Mouse (Mus musculus) layer of hippocampus, adult 18-20 months (tissue): ENCODE results near the gene Stpg3. TPM values are rescaled to one million over a fixed set of nuclear protein-coding genes. Genes with fewer than 3 reads are reported as not detected.
A peak's percentile ranks its signal among the peaks of the same experiment; 100 is the strongest.

ENCODE experiments used
- DNase-seq, 2 experiments: peaks; one replicate each; pipeline ENCODE4 v3.0.0; 2022; ENCODE audit warnings: low spot score in 2 of 2
- total RNA-seq, 2 experiments: library from RNA; stranded (reverse); gene quantifications; 2 replicates each; pipeline ENCODE4 v1.2.3; 2021

Stpg3 gene
- total RNA-seq, 2 experiments from 2014 or later, result 0.18 to 0.25 TPM

DNA sequence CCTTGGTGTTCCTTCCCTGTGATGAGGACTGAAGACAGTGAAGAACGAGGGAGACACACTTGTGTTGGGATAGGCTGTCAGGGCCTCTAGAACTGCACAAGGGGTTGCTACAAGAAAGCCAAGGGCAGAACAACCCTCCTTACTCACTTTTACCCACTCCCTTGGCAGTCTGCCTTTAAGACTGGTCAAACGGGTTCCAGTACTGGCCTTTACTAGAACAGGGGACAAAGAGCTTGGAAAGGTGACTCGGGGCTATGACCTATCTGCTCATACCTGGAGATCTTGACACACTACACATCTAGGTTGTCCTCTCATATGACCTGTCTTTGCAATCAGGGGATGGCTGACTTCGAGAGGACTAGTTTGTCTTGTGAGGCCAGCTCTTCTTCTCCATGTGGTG lies 23.1 kb upstream of the Stpg3 start:
- no peak for DNase-seq

DNA sequence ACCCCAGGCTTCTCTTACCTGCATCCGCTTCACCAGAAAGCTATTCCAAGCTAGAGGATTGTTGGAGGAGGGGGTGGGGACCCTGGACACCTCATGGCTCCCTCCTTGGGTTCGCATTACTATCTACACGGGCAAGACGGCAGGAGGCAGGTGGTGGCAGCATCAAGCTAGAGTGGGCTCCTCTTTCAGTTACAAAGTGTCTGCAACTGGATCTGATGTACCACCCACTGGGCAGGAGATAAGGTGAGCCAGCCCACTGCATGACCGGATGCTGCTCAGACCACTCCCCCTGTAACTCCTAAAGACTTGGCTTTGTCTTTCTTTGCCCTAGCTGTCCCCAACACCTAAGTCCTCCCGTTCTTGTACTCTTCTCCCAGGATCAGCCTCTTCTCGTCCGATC lies 22.2 kb upstream of the Stpg3 start, which contains the start of gene Rnf224:
TSS of gene Rnf224 (minus strand) at position 174 of the 400 bp plus-strand sequence.
- DNase-seq, result no peak

DNA sequence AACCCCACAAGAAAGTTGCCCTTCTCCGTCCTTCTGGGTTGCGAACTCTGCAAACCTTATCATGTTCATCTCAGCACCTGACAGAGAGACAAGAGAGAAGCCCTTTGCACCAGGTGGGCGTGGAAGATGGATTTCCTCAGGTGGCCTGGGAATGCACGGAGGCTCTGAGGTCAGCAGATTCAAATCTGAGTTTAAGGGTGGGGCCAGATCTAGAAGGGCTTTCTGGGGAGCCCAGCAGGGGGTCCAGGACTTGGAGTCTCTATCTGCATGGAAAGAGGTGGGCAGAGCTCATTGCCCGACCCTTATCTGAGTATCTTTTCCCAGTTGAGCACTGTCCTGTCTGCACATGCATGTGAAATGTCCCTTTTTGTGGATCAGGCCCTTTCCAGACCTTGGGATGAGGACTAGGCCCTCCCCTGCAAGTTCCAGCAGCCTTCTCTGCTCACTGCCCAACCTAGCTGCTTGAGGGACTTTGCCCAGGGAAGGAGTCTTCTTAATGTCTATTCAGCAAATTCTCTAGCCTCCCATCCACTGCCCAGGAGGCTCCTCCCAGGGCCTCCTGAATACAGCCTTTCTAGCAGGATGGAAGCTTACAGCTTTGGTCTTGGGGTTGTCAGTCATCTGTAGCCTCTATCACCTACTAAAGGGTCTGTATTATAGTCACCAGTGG lies 20.2 kb upstream of the Stpg3 start:
- no peak for DNase-seq

DNA sequence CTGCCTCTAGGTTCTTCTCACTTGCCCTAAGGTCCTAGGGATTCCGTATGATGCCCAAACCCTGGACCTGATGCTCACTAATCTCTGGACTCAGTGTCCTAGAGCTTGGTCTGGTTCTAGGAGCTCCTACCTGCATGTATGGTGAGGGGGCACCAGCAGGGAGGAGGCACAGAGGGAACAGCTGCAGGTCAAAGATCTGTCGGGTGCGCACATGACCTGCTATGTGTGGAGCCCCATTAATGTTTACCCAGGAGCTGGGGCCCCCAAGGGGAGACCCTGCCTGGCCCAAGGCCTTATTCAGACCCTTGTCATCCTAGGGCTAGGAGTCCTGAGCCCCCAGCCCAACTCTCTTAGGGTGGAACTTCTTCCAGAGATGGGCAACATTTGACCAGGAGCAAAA lies 19.6 kb upstream of the Stpg3 start, which contains the start of gene Slc34a3:
TSS of gene Slc34a3 (minus strand) at position 315 of the 400 bp plus-strand sequence.
- no peak for DNase-seq

DNA sequence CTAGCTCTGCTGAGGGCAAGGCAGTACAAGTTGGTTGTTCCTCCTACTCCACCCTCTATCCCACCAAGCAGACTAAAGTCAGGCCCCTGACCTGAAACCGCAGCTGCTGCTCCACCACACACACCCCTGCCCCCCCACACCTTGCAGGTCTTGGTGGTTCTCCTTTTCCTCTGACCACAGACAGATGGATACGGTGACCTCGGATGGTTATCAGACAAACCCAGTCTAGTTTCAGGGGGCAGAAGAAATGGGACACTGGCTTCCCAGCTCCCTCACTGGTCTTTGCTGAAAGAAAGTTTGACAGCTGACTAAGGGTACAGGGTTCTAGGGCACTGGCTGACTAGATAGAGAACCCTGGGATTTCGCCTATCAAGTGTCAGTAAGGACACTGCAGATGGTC lies 19.0 kb upstream of the Stpg3 start:
- DNase-seq, result no peak

DNA sequence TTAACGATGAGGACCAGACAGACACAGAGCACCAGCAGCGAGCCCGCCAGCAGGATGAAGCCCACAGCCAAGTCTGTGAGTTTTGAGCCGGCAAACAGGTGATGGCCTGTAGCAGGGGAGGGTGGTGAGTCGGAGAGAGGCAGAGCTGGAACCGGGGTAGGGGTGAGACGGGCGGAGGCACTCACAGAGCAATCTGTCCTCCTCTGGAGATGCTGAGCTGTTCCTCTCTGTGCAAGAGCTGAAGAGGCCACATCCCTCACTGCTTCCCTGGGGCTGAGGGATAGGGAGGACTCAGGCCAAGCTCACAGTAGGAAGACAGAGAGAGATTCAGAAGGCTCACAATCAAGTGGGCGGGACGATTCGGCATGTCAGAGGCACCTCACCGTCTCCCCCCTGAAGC lies 16.6 kb upstream of the Stpg3 start:
- DNase-seq, result no peak

DNA sequence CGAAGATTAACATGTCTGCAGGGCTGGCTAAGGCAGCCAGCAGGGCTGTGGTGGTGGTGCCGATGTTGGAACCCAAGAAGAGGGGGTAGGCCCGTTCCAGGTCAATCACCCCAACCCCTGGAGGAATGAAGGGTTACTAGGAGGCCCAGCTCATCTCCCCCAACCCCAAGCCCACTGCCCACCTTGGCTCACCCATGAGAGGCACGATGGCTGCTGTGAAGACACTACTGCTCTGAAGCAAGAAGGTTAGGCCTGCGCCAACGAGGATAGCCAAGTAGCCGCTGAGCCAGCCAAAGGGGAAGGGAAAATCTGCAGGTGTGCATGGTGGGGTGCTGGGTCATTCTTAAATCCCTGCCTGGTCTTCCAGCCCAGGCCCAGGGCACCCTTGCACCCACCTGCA lies 16.1 kb upstream of the Stpg3 start:
- DNase-seq, result no peak

DNA sequence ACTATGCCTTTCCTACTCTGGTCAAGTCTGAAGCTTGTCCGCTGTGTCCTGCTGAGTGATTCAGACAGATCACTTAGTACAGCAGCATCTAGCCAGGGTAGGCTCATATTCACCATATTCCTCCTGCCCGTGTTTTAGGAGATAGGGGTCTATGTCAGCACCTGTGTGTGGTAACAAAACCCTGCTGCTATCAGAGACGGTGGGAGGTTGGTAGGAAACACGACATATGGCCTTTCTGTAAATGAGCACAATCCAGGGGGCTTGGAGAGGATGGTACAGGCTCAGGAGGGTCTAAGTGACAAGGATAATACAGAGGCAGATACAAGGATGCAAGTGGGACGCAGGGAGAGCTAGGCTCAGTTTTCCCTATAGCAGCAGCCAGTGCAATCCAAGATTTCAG lies 15.1 kb upstream of the Stpg3 start:
- DNase-seq, result no peak

DNA sequence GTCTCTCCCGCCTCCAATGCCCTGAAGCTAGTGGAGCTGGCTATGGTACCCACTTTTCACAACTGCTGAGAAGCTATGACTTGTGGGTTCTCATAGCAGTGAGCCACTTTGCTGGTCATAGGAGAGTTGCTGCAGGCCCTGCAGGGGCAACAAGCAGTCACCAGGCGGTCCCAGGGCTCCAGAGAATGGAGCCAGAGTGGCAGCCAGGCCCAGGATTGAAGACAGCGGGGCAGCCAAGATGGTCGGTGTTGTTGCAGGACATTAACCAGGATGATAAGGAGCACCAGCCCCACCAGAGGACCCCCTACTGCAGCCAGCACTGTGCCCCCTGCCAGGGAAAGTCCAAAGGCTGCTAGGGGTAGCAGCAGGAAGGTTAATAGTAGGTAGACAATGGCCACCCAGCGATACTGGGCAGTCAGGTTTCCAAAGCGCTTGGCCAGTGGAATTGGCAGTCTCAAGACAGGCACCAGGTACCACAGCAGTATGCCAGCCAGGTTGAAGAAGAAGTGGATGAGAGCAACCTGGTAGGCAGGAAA lies 14.6 kb upstream of the Stpg3 start:
- DNase-seq, result no peak

DNA sequence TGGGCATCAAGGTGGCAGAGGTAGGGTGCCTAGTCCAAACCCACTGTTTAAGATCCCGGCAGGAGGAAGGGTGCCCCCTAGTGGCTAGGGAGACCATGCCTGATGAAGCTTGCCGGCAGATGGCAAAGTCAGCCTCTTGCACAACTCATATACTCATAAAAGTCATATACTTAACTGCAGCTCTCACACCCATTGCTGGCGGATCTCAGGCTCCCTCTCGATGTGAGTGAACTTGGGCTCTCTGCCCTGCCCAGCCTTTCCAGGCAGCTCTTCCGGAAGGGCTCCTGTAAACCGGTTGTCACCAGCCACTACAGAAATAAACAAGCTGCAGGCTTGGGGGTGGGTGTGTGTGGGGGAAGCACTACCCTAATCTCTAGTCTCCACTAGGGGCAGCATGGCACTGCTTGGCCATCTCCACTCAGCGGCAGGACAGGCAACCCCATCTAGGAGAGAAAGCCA lies 14.0 kb upstream of the Stpg3 start:
- peak; percentile 74 to 93 for DNase-seq

DNA sequence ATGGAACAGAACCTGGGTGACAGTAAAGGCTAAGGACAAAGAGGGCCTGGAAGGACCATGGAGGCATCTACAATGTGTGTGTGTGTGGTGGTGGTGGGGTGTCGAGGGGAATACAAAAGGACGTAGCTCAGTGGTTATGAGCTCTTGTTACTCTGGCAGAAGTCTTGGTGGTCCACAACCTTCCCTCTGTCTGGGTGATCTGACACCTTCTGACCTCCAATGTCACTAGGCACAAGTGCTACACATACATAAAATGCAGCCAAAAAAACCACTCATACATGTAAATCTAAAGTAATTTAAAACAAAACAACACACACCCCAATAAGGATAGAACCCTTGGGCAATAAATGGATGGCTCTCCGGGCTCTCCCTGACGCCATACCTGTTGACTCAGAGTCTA lies 13.0 kb upstream of the Stpg3 start:
- DNase-seq, result no peak

DNA sequence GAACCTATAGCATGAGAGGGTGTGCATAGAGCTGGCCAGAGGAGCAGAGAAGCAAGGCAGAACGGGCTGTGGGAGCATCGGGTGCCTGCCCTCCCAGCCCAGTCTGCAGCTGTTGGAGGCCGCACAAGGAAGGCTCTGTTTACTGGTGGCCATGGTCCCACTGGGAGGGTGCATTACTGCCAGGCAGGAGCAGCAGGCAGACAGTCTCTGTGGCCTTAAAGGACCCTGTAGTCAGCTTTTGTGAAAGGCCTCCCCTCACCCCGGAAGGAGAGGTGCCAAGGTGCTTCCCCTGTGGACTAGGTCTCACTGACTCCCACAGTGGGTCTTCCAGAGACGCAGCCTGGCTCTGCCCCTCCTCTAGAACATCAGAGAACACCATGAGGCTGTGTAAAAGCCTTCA lies 12.4 kb upstream of the Stpg3 start:
- peak in 1 of 2 experiments; percentile 54 for DNase-seq

DNA sequence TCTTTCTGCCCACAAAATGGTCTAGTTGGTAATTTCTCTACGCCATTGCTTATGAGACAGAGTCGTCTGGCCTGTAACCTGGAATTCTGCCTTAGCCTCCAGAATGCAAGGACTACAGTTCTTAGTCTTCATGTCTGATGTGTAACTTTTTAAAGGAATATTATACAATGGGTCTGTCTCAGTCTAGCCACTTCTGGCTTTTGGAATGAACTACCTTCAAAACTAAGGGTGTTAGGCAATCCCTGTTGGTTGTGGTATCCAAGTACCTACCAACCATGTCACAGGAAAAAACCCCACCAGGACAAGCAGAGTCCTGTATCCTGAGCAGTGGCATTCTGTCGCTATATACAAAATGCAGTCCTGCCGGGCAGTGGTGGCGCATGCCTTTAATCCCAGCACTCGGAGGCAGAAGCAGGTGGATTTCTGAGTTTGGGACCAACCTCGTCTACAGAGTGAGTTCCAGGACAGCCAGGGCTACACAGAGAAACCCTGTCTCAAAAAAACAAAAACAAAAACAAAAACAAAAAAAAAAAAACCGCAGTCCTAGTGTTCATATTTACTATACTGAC lies 11.5 kb upstream of the Stpg3 start:
- DNase-seq, result no peak

DNA sequence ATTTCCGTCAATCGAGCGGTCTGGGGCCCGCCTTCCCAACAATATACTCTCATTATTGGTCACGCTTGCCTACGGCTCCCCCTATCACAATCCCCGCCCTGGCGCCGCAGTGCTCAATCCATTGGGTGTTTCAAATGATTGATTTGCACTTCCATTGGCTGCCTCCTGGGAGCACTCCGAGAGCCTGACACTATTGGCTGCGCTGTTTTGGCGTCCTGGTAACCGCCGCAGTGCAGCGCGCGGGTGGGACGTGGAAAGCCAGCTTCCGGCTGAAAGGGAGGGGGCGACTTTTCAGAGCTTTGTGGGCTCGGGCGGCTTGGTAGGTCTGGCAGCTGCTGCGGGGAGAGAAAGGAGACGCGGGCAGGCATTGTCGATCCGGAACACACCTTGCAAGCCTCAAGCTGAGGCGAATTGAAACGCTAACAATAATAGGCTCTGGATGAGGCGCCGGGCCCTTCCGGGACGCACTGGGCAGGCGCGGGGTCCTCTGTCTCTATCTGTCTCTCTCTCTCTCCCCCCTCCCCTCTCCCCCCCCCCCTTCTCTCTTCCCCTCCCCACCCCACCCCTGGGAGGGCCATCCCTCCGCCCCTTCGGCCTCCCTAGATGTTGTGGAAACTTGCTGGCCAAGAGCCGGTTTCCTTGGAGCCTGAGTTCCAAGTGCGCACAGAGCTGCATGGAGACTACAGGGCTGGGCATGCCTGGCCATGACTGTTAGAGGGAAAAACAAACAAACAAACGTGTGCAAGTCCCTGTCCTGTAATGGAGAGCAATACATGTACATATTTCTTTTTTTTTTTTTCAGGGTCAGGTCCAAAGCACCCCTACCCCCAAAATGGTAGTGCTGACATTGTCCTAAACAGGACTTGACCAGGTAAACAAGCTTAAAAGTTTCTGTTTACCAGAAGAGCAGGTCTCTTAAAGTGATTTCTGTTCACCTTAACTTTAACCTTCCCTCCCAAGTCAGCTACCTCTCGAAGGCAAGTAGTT lies 10.6 kb upstream of the Stpg3 start:
- DNase-seq, result peak; percentile 100

DNA sequence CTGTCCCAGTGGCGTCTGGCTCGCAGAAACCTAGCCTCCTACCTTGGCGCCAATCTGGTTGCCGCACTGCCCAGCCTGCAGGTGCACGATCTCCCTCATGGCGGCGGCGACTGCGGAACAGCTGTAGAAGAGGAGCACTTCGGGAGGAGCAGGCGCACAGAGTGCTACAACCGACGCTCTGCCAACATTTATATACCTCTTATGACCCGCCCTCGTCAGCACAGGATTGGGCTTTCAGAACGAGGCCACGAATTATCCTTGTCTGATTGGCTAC lies 10.0 kb upstream of the Stpg3 start, which contains the start of gene Tubb4b:
TSS of gene Tubb4b (minus strand) at position 211 of the 274 bp plus-strand sequence.
- DNase-seq, result no peak

DNA sequence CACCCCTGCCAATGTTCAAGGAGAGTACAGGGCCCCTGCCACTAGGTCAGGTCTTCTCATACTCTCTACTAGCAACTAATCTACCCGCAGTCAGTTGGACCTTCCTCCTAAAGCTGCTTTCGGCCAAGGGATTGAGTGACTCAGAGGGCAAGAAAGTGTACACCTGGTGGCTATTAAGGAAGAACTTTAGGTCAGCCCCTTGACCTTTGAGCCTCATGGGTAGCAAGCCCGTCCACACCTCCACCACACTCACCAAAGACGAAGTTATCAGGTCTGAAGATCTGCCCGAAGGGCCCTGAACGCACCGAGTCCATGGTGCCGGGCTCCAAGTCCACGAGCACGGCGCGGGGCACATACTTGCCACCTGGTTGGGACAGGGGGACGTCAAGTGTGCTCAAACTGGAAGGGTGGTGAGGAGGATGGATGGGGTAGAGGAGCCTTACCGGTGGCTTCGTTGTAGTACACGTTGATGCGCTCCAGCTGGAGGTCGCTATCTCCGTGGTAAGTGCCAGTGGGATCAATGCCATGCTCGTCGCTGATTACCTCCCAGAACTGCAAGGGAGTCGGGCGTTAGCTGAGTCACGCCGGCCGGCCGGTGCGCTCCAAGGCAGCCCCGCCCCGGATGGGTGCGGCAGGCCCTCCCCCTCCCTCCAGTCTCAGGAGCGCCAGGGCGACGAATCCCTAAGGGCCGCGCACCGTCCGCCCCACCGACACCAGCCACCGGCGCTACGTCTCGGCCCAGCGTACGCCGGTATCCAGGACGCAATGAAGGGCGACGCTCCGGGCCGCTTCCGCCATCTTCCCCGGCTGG lies 9.4 kb upstream of the Stpg3 start:
- peak in 1 of 2 experiments; percentile 77 for DNase-seq

DNA sequence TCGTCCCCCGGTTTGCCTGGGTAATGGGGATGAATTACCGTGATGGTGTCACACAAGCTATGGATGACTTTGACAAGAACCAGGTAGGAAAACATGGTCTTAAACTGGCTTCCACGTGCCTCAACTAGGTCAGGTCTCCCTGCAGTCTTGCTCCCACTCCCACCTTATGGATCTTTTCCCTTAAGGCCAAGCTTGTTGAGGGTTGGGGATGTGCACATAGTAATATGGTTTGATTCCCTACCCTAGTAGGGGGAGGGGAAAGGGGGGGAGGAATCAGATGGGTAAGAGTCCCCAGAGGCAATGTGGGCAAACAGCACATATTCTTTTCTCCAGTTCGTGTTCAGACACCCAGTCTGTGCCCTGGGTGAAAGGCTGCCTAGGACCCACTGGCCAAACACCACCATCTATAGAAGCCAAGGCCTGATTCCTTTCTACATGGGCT lies 6.9 kb upstream of the Stpg3 start:
- DNase-seq, result no peak

DNA sequence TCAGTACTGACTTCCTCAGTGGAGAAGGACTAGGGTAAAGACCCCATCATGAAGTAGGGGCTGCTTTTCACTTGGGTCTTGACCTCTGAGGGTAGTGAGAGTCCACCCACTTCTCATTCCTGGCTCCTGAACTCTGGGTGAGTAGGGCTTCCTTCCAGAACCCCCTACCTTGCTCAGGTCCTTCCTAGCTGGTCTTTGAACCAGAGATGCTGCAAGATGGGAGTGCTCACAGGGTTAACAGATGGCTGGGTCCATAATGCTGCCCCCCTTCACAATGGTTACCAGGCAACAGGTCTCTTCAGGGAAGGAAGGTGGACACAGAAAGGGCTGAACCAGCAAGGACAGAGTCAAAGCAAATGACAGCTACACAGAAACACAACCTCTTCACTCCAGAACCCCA lies 4.0 kb upstream of the Stpg3 start, which contains the start of gene Fam166a:
TSS of gene Fam166a (plus strand) at position 301 of the 400 bp plus-strand sequence.
- no peak for DNase-seq

DNA sequence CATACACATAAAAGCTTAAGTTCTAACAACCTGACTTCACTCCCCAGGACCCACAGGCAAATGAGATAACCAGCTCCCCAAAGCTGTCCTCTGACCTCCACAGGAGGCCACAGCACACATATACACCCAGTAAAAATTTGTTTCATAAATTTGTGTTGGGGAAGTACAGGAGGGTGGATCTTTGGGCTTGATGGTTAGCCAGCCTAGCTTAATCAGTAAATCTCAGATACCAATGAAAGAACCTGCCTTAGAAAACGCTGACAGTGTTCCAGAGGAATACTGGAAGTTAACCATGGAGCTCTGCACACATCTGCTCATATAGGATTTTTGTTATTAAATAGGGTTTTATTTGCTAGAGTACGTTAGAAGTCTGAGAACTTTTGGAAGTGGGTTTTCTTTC lies 3.2 kb upstream of the Stpg3 start:
- no peak for DNase-seq

DNA sequence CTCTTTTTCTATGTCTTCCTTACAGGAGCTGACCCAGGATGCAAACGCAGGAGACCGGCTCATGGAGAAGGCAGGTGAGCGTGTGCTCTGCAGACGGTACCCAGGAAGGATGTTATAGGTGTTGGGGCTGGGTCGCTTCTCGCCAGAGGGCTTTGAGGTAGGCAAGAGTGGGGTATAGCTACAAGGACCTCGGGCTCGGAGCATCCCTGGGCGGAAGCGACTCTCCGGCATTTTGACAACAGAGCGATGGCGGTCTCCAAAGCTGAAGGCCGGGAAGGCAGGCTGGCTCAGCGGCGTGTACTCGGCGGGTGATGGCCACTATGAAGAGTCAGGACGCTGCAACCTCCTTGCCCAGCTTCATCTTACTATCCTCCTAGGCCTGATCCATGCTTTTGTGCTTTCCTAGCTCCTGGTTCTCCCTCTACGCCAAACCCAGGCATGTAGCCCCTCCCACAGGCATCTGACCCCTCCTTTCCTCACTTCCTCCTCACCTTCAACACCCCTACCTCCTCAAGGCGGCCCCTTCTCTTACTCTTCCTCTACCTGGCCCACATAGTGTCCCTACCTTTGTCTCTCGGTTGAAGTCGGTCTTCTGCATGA lies 1.1 kb downstream of the Stpg3 start:
- DNase-seq, result no peak
